Mouse (Mus musculus): ENCODE measurements at regions not wholly inside any gene's neighbourhood (a gene's known extent, or its start where the extent isn't known, plus 50 kb on each side); places are given as distances from the start of the nearest gene placed in this dataset.

GRCm38 (mm10) chr1:57269679-57270354 lies 107.6 kb upstream of the 1700066M21Rik start:
- peak; percentile 84 for DNase-seq (ENCODE audit: low read depth, low spot score)

GRCm38 (mm10) chr1:57272593-57272992 lies 104.8 kb upstream of the 1700066M21Rik start:
- DNase-seq (ENCODE audit: low read depth, low spot score) = no peak

DNA sequence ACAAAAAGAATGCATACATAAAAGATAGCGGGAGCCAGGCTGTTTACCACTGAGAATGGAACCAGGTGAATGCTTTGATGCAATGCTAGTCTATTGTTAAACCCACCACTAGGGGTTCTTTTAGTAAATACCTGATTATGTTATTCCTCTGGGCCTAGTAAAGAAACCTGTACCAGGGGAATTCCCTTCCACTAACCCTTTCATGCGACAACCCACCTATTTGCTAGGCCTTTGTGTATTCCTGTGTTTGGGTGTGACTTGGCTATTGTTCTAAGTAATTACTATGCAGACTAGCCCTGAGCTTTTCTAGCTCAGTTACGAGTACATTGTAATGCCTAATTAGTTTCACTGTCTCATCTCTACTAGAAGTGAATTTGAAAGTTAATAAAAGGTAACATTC lies 95.9 kb upstream of the 1700066M21Rik start:
- DNase-seq (ENCODE audit: low read depth, low spot score) = peak; percentile 83

GRCm38 (mm10) chr1:57296186-57296585 lies 81.2 kb upstream of the 1700066M21Rik start:
- DNase-seq (ENCODE audit: low read depth, low spot score) = no peak

- DNase-seq (ENCODE audit: low read depth, low spot score) = no peak
Measured at GRCm38 (mm10) chr1:57298557-57298956, 78.9 kb upstream of the 1700066M21Rik start.

- DNase-seq (ENCODE audit: low read depth, low spot score) = no peak
Measured at GRCm38 (mm10) chr1:57301260-57301979, 76.0 kb upstream of the 1700066M21Rik start.

- no peak for DNase-seq (ENCODE audit: low read depth, low spot score)
Measured at GRCm38 (mm10) chr1:57301980-57302331, 75.5 kb upstream of the 1700066M21Rik start.

DNA sequence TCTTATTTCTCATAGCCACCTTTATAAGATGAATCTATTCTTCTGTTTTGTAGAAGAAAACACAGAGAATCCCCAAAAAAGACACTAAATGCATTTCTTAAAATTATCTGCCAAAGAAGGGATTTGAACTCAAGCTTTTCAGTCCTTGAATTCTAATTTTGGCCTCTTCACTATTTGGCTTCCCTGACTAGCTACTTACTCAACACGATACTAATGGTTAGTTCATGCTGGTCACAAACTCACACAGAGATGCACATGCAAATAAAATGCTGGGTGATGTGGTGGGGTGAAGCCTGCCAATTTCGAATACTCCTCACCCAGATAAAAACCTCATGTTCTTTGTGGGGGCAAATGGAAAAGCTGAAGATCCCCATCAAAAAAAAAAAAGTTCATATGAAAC lies 72.7 kb upstream of the 1700066M21Rik start:
- no peak for DNase-seq (ENCODE audit: low read depth, low spot score)

GRCm38 (mm10) chr1:57322535-57322934 lies 54.9 kb upstream of the 1700066M21Rik start:
- no peak for DNase-seq (ENCODE audit: low read depth, low spot score)

DNA sequence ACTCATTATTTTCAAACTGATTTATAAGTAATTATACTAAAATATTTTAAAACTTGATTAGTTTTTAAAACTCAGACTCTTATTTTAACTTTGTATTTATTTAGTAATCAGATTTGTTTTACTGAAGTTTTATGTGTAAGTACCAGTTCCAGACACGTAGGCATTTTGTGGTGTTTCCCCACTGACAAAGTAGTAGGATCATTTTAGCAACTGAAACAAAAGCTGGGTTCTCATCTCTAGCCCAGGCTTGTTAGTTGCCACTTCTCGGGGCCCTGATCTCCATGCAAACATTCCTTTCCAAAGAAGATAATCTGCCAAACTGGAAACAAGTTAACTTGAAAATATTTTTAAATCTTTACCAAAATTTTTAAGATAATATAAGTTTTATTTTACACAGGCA lies 54.3 kb upstream of the 1700066M21Rik start:
- no peak for DNase-seq (ENCODE audit: low read depth, low spot score)

DNA sequence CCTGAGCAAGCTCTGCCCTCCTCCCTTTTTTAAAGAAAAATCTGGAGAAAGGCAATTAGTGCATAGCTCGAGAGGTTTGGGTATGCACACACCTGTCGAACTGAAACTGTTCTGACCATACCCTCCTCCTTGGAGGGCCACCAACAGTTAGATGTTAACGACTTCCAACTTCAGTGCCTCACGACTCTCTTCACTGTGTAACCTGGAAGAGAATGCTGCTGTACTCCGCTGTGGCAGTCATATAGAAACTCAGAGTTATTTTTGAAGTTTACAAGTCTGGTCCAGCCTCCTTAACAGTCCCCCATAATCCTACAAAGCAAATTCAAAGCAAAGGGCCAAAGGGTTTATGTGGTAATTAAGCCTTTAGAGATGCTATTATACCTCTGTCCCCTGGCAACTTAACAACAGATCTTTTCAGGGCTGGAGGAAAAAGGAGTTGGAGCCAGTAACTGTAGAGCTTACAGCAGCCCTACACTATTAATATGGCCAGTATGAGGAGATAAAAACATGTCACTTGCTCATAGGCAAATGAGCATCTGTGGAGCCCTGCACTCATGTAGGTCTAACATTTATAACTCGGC lies 51.7 kb upstream of the 1700066M21Rik start:
- DNase-seq (ENCODE audit: low read depth, low spot score) = no peak

All from ES-CJ7 (cell line).